Mouse (Mus musculus): Measurements from ENCODE around the gene 1700016K19Rik. TPM values are rescaled to one million over a fixed set of nuclear protein-coding genes. Genes with fewer than 3 reads are reported as not detected.

Gene 1700016K19Rik
- total and polyA plus RNA-seq, 3 experiments: 0.16 TPM; not detected in 2

- Histone ChIP-seq H3K4me3 (ENCODE audit: low read depth, low read length) (no peak overlapping the region), H3K4me1 (ENCODE audit: insufficient read depth, low read depth, low read length) (no peaks in the 10 kb centered on the region), H3K27me3 (ENCODE audit: insufficient read depth, low read length) (peaks cover 12% of the 10 kb centered on the region), H3K36me3 (replicated peaks) (peaks cover 19% of the 10 kb centered on the region), H3K9me3 (replicated peaks) (no peaks in the 10 kb centered on the region)
- DNase-seq (ENCODE audit: low spot score) (no peak), ATAC-seq (ENCODE audit: extremely low read depth, insufficient number of reproducible peaks, low FRiP score, poor library complexity, severe bottlenecking) (no peak)
- no peak for TF ChIP-seq CTCF (IDR thresholded peaks at IDR 0.05; ENCODE audit: low read depth, low read length)
- no peak for TF ChIP-seq GATA1 (IDR thresholded peaks at IDR 0.05; ENCODE audit: borderline replicate concordance, low read length)
- no peak for TF ChIP-seq GATA2 (IDR thresholded peaks at IDR 0.05; ENCODE audit: borderline replicate concordance, low read depth, low read length)
- TF ChIP-seq TAL1 (conservative IDR thresholded peaks at IDR 0.05; ENCODE audit: low read depth, low read length): no peak
- TF ChIP-seq POLR2AphosphoS5 (IDR thresholded peaks at IDR 0.05; ENCODE audit: insufficient replicate concordance, low read depth, low read length): no peak
These were observed 42.4 kb downstream of the 1700016K19Rik start for GRCm38 (mm10) chr11:76042041-76042638.

GRCm38 (mm10) chr11:76042882-76043281, 43.2 kb downstream of the 1700016K19Rik start:
- DNase-seq (ENCODE audit: low spot score) (no peak), ATAC-seq (ENCODE audit: extremely low read depth, insufficient number of reproducible peaks, low FRiP score, poor library complexity, severe bottlenecking) (no peak)
- H3K36me3 ChIP-seq (replicated peaks): peaks cover 21% of the 10 kb centered on the region
- no peaks in the 10 kb centered on the region for H3K4me1 ChIP-seq (ENCODE audit: insufficient read depth, low read depth, low read length)
- no peaks in the 10 kb centered on the region for H3K9me3 ChIP-seq (replicated peaks)
- H3K27me3 ChIP-seq (ENCODE audit: insufficient read depth, low read length): peaks cover 12% of the 10 kb centered on the region
- no peak overlapping the region for H3K4me3 ChIP-seq (ENCODE audit: low read depth, low read length)
- no peak for TF ChIP-seq POLR2AphosphoS5 (IDR thresholded peaks at IDR 0.05; ENCODE audit: insufficient replicate concordance, low read depth, low read length)
- TF ChIP-seq TAL1 (conservative IDR thresholded peaks at IDR 0.05; ENCODE audit: low read depth, low read length): no peak
- no peak for TF ChIP-seq CTCF (IDR thresholded peaks at IDR 0.05; ENCODE audit: low read depth, low read length)
- TF ChIP-seq GATA1 (IDR thresholded peaks at IDR 0.05; ENCODE audit: borderline replicate concordance, low read length): no peak
- no peak for TF ChIP-seq GATA2 (IDR thresholded peaks at IDR 0.05; ENCODE audit: borderline replicate concordance, low read depth, low read length)

GRCm38 (mm10) chr11:76044468-76044867, 44.8 kb downstream of the 1700016K19Rik start:
- Histone ChIP-seq H3K9me3 (replicated peaks) (no peaks in the 10 kb centered on the region), H3K36me3 (replicated peaks) (peaks cover 23% of the 10 kb centered on the region), H3K4me1 (ENCODE audit: insufficient read depth, low read depth, low read length) (no peaks in the 10 kb centered on the region), H3K4me3 (ENCODE audit: low read depth, low read length) (no peak overlapping the region), H3K27me3 (ENCODE audit: insufficient read depth, low read length) (peaks cover 10% of the 10 kb centered on the region)
- ATAC-seq (ENCODE audit: extremely low read depth, insufficient number of reproducible peaks, low FRiP score, poor library complexity, severe bottlenecking) (no peak), DNase-seq (ENCODE audit: low spot score) (no peak)
- TF ChIP-seq GATA1 (IDR thresholded peaks at IDR 0.05; ENCODE audit: borderline replicate concordance, low read length) (no peak), TAL1 (conservative IDR thresholded peaks at IDR 0.05; ENCODE audit: low read depth, low read length) (no peak), GATA2 (IDR thresholded peaks at IDR 0.05; ENCODE audit: borderline replicate concordance, low read depth, low read length) (no peak), POLR2AphosphoS5 (IDR thresholded peaks at IDR 0.05; ENCODE audit: insufficient replicate concordance, low read depth, low read length) (no peak), CTCF (IDR thresholded peaks at IDR 0.05; ENCODE audit: low read depth, low read length) (no peak)

GRCm38 (mm10) chr11:76045367-76045766, 45.7 kb downstream of the 1700016K19Rik start:
- H3K27me3 ChIP-seq (ENCODE audit: insufficient read depth, low read length): peaks cover 10% of the 10 kb centered on the region
- DNase-seq (ENCODE audit: low spot score) (no peak), ATAC-seq (ENCODE audit: extremely low read depth, insufficient number of reproducible peaks, low FRiP score, poor library complexity, severe bottlenecking) (no peak)
- no peak for TF ChIP-seq GATA1 (IDR thresholded peaks at IDR 0.05; ENCODE audit: borderline replicate concordance, low read length)
- H3K36me3 ChIP-seq (replicated peaks): peaks cover 23% of the 10 kb centered on the region
- H3K9me3 ChIP-seq (replicated peaks): no peaks in the 10 kb centered on the region
- no peak overlapping the region for H3K4me3 ChIP-seq (ENCODE audit: low read depth, low read length)
- no peaks in the 10 kb centered on the region for H3K4me1 ChIP-seq (ENCODE audit: insufficient read depth, low read depth, low read length)

- DNase-seq (ENCODE audit: low spot score) (no peak), ATAC-seq (ENCODE audit: extremely low read depth, insufficient number of reproducible peaks, low FRiP score, poor library complexity, severe bottlenecking) (no peak)
- H3K27me3 ChIP-seq (ENCODE audit: insufficient read depth, low read length): no peaks in the 10 kb centered on the region
- no peaks in the 10 kb centered on the region for H3K4me1 ChIP-seq (ENCODE audit: insufficient read depth, low read depth, low read length)
- no peak overlapping the region for H3K4me3 ChIP-seq (ENCODE audit: low read depth, low read length)
- no peak for TF ChIP-seq CTCF (IDR thresholded peaks at IDR 0.05; ENCODE audit: low read depth, low read length)
- no peak for TF ChIP-seq TAL1 (conservative IDR thresholded peaks at IDR 0.05; ENCODE audit: low read depth, low read length)
- no peak for TF ChIP-seq POLR2AphosphoS5 (IDR thresholded peaks at IDR 0.05; ENCODE audit: insufficient replicate concordance, low read depth, low read length)
- no peak for TF ChIP-seq GATA1 (IDR thresholded peaks at IDR 0.05; ENCODE audit: borderline replicate concordance, low read length)
- no peak for TF ChIP-seq GATA2 (IDR thresholded peaks at IDR 0.05; ENCODE audit: borderline replicate concordance, low read depth, low read length)
- peaks cover 22% of the 10 kb centered on the region for H3K36me3 ChIP-seq (replicated peaks)
- no peaks in the 10 kb centered on the region for H3K9me3 ChIP-seq (replicated peaks)
These were observed 50.8 kb downstream of the 1700016K19Rik start for GRCm38 (mm10) chr11:76050509-76050908.

- H3K4me3 ChIP-seq (ENCODE audit: low read depth, low read length): no peak overlapping the region
- ATAC-seq (ENCODE audit: extremely low read depth, insufficient number of reproducible peaks, low FRiP score, poor library complexity, severe bottlenecking) (no peak), DNase-seq (ENCODE audit: low spot score) (no peak)
- H3K9me3 ChIP-seq (replicated peaks): no peaks in the 10 kb centered on the region
- H3K36me3 ChIP-seq (replicated peaks): peaks cover 20% of the 10 kb centered on the region
- H3K4me1 ChIP-seq (ENCODE audit: insufficient read depth, low read depth, low read length): no peaks in the 10 kb centered on the region
- H3K27me3 ChIP-seq (ENCODE audit: insufficient read depth, low read length): no peaks in the 10 kb centered on the region
- TF ChIP-seq GATA2 (IDR thresholded peaks at IDR 0.05; ENCODE audit: borderline replicate concordance, low read depth, low read length) (no peak), CTCF (IDR thresholded peaks at IDR 0.05; ENCODE audit: low read depth, low read length) (no peak), TAL1 (conservative IDR thresholded peaks at IDR 0.05; ENCODE audit: low read depth, low read length) (no peak), POLR2AphosphoS5 (IDR thresholded peaks at IDR 0.05; ENCODE audit: insufficient replicate concordance, low read depth, low read length) (no peak)
These were observed 51.3 kb downstream of the 1700016K19Rik start for GRCm38 (mm10) chr11:76050967-76051512.
